In the genomic region with DNA sequence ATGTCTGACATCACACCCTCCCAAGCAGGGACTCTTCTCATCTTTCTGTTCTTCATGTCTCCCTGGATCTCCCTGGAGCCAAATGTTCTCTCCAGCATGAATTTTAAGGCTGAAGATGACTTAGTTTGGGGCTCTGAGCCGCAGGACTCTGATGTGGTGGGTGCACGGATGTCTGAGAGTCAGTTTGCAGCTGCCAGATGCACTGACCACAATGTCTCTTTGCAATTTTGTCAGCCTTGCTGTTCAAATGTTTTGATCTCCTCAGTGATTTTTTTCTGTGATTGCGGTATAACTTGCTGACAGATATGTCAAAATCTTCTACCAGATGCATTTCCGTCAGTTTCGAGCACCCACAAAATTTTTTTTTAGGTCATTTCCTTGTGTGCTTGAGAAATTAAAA, we compare ENCODE assay signal across 34 mouse cellular contexts. TPM values are rescaled to one million over a fixed set of nuclear protein-coding genes. Genes with fewer than 3 reads are reported as not detected.
DNase-seq lines count a peak whose midpoint lies in the region; ATAC-seq and TF ChIP-seq lines count a peak whose summit lies in the region.
"Had no signal": no experiment of that assay in that cellular context is flagged by ENCODE, and none has a peak within 500 bp of the region (broad histone marks: within the 10 kb centered on the region; RNA-seq: fewer than 3 reads in every experiment).

No protein-coding gene starts in this region.

- peak in 1 of 2 experiments; percentile 45 for DNase-seq in spleen, adult 2 months (ENCODE audit: low read depth in 1 of 2, low spot score in 2 of 2)
- DNase-seq in spleen, adult 18-20 months, result no peak
- peak; percentile 82 for DNase-seq in naive thymus-derived CD4-positive, alpha-beta T cell, adult 2 months (ENCODE audit: low read depth)
- no peak for DNase-seq in kidney, postnatal 10 days
- DNase-seq: adrenal gland, adult 2 months; adrenal gland, postnatal 36 days; cerebellum, adult 2 months; cerebellum, postnatal 14 days; gastrocnemius, adult 2 months; heart, adult 2 months; heart, postnatal 14 days; kidney, adult 8-10 months; right cerebral cortex, postnatal 25 days had no signal

- no peak for TF ChIP-seq POLR2A in spleen, adult 2 months (IDR thresholded peaks at IDR 0.05; ENCODE audit: low read depth, low read length)

- WGBS in spleen, adult 2 months, result 59% methylated on average over 5 of the region's 5 CpGs
- WGBS in forebrain, embryonic 13.5 days, result 84% methylated on average over 5 of the region's 5 CpGs

- ATAC-seq in activated CD4-positive, CD25-positive, alpha-beta regulatory T cell, adult 4 months, result peak; percentile 78
- no peak for ATAC-seq in forebrain, embryonic 13.5 days
- no peak for ATAC-seq in frontal cortex, adult (ENCODE audit: low TSS enrichment)
- ATAC-seq: forebrain, embryonic 14.5 days; intestine, embryonic 15.5 days had no signal

- H3K9me3 ChIP-seq in forebrain, embryonic 13.5 days (replicated peaks), result no peaks in the 10 kb centered on the region
- H3K9me3 ChIP-seq: heart, embryonic 13.5 days; hindbrain, embryonic 10.5 days; hindbrain, embryonic 15.5 days; intestine, embryonic 15.5 days; limb, embryonic 13.5 days; lung, embryonic 15.5 days; neural tube, embryonic 15.5 days had no signal

- H3K4me1 ChIP-seq in spleen, adult 2 months (ENCODE audit: control insufficient read depth, insufficient read depth, insufficient read length), result peaks cover 2% of the 10 kb centered on the region; the same call in 1 of the 2 replicates
- no peaks in the 10 kb centered on the region for H3K4me1 ChIP-seq in forebrain, embryonic 13.5 days
- H3K4me1 ChIP-seq: heart, embryonic 13.5 days; hindbrain, embryonic 10.5 days; hindbrain, embryonic 15.5 days; intestine, embryonic 15.5 days; limb, embryonic 13.5 days; lung, embryonic 15.5 days; neural tube, embryonic 15.5 days had no signal

- no peak overlapping the region for H3K4me3 ChIP-seq in spleen, adult 2 months (ENCODE audit: extremely low read depth, insufficient read depth, insufficient read length)
- H3K4me3 ChIP-seq in C2C12 (ENCODE audit: insufficient read depth, poor library complexity, severe bottlenecking), result no peak overlapping the region
- no peak overlapping the region for H3K4me3 ChIP-seq in forebrain, embryonic 13.5 days
- H3K4me3 ChIP-seq: gastrocnemius, adult 2 months; heart, adult 2 months; heart, embryonic 13.5 days; hindbrain, embryonic 10.5 days; hindbrain, embryonic 15.5 days; intestine, embryonic 15.5 days; limb, embryonic 13.5 days; lung, embryonic 15.5 days; neural tube, embryonic 15.5 days had no signal

- no peak overlapping the region for H3ac ChIP-seq in C2C12 (ENCODE audit: control insufficient read depth, insufficient read length, low read depth)

- H3K9ac ChIP-seq in forebrain, embryonic 13.5 days, result no peak overlapping the region
- H3K9ac ChIP-seq: heart, embryonic 13.5 days; hindbrain, embryonic 15.5 days; intestine, embryonic 15.5 days; limb, embryonic 13.5 days; lung, embryonic 15.5 days; neural tube, embryonic 15.5 days had no signal

- no peaks in the 10 kb centered on the region for H3K27me3 ChIP-seq in spleen, adult 2 months (ENCODE audit: control insufficient read depth, insufficient read depth, low read length)
- H3K27me3 ChIP-seq in C2C12 (ENCODE audit: control insufficient read depth, insufficient read depth, insufficient read length), result no peaks in the 10 kb centered on the region
- H3K27me3 ChIP-seq in forebrain, embryonic 13.5 days, result no peaks in the 10 kb centered on the region
- H3K27me3 ChIP-seq: hindbrain, embryonic 15.5 days; intestine, embryonic 15.5 days; limb, embryonic 13.5 days; lung, embryonic 15.5 days; neural tube, embryonic 15.5 days had no signal

- peak overlapping the region; percentile 62 for H3K27ac ChIP-seq in spleen, adult 2 months (ENCODE audit: insufficient read depth, low read length)
- no peak overlapping the region for H3K27ac ChIP-seq in forebrain, embryonic 13.5 days
- H3K27ac ChIP-seq: gastrocnemius, adult 2 months; heart, adult 2 months; heart, embryonic 13.5 days; hindbrain, embryonic 10.5 days; hindbrain, embryonic 15.5 days; intestine, embryonic 15.5 days; kidney, postnatal 0 days; limb, embryonic 13.5 days; lung, embryonic 15.5 days; neural tube, embryonic 15.5 days; stomach, postnatal 0 days had no signal

- H3K4me2 ChIP-seq in forebrain, embryonic 13.5 days, result no peak overlapping the region
- H3K4me2 ChIP-seq: heart, embryonic 13.5 days; hindbrain, embryonic 15.5 days; intestine, embryonic 15.5 days; limb, embryonic 13.5 days; liver, embryonic 11.5 days; lung, embryonic 15.5 days; midbrain, embryonic 11.5 days; neural tube, embryonic 15.5 days had no signal

- TF ChIP-seq CTCF in spleen, adult 2 months (IDR thresholded peaks at IDR 0.05; ENCODE audit: extremely low read depth, insufficient read depth, insufficient read length, insufficient replicate concordance), result no peak
- no peak for TF ChIP-seq CTCF in C2C12 (IDR thresholded peaks at IDR 0.05; ENCODE audit: control insufficient read depth, insufficient read depth, insufficient read length)

- H3K79me2 ChIP-seq in C2C12 (ENCODE audit: control insufficient read depth, insufficient read depth), result no peaks in the 10 kb centered on the region

- H3K36me3 ChIP-seq in spleen, adult 2 months (ENCODE audit: control insufficient read depth, insufficient read depth, low read length), result no peaks in the 10 kb centered on the region
- no peaks in the 10 kb centered on the region for H3K36me3 ChIP-seq in C2C12 (ENCODE audit: control insufficient read depth, insufficient read depth)
- H3K36me3 ChIP-seq in forebrain, embryonic 13.5 days (ENCODE audit: poor library complexity, severe bottlenecking), result no peaks in the 10 kb centered on the region
- H3K36me3 ChIP-seq: heart, embryonic 13.5 days; hindbrain, embryonic 10.5 days; hindbrain, embryonic 15.5 days; intestine, embryonic 15.5 days; limb, embryonic 13.5 days; lung, embryonic 15.5 days; neural tube, embryonic 15.5 days had no signal

- no peaks in the 10 kb centered on the region for H3K79me3 ChIP-seq in C2C12 (ENCODE audit: low read depth)

TF ChIP-seq in C2C12, 6 proteins besides CTCF, POLR2A, EP300 and RAD21:
- TF ChIP-seq MAX (IDR thresholded peaks at IDR 0.05) (peak; percentile 23), FOSL1 (IDR thresholded peaks at IDR 0.05; ENCODE audit: insufficient read depth, low read length, poor library complexity, severe bottlenecking) (peak; percentile 64), MYOD1 (IDR thresholded peaks at IDR 0.05; ENCODE audit: control insufficient read depth, insufficient read length, low read depth) (peak; percentile 95), MYOG (IDR thresholded peaks at IDR 0.05; ENCODE audit: control insufficient read depth, extremely low read depth, insufficient read length) (no peak)

RNA-seq across cellular contexts. Expression of a gene that starts 4.2 kb away (rescaled TPM):
- polyA plus RNA-seq in spleen, adult 2 months (2012; rRNA removed), result 1.3 and 2.1 TPM in 2 replicates
- not detected for polyA plus RNA-seq in C2C12 (2012; fragmentation: generic; extraction: Trizol)
- under 1 TPM in 1 of 2 experiments, not detected in 1; 0.15 TPM for polyA plus RNA-seq in activated CD4-positive, CD25-positive, alpha-beta regulatory T cell, adult 4 months (2017; shearing (Covaris generic))
- not detected in 2 replicates for polyA plus RNA-seq in forebrain, embryonic 13.5 days (2015; fragmentation: Nextera tagmentation; extraction: Ambion mirVana)
- polyA plus RNA-seq: adrenal gland, adult 2 months; brain, embryonic 14.5 days; forebrain, embryonic 14.5 days; hindbrain, embryonic 10.5 days; liver, embryonic 11.5 days; midbrain, embryonic 11.5 days; midbrain, postnatal 0 days; neural tube, embryonic 15.5 days had no signal

RNA-seq across cellular contexts. Expression of a gene that starts 8.1 kb away (rescaled TPM):
- polyA plus RNA-seq in spleen, adult 2 months (2012; rRNA removed), result 0.01 and 0.07 TPM in 2 replicates
- not detected for polyA plus RNA-seq in C2C12 (2012; fragmentation: generic; extraction: Trizol)
- polyA plus RNA-seq in activated CD4-positive, CD25-positive, alpha-beta regulatory T cell, adult 4 months (2017; shearing (Covaris generic)), result under 1 TPM in 1 of 2 experiments, not detected in 1; 0.17 TPM
- not detected in 2 replicates for polyA plus RNA-seq in forebrain, embryonic 13.5 days (2015; fragmentation: Nextera tagmentation; extraction: Ambion mirVana)
- polyA plus RNA-seq: adrenal gland, adult 2 months; brain, embryonic 14.5 days; cerebellum, adult 2 months; cortical plate, adult 2 months; forebrain, embryonic 14.5 days; heart, adult 2 months; heart, embryonic 13.5 days; hindbrain, embryonic 10.5 days; hindbrain, embryonic 15.5 days; intestine, embryonic 15.5 days; kidney, postnatal 0 days; limb, embryonic 13.5 days; liver, embryonic 11.5 days; liver, embryonic 16.5 days; midbrain, embryonic 11.5 days; midbrain, postnatal 0 days; neural tube, embryonic 15.5 days; stomach, postnatal 0 days had no signal

RNA-seq across cellular contexts. Expression of a gene that starts 33.2 kb away (rescaled TPM):
- 0.99 and 1.9 TPM in 2 replicates for polyA plus RNA-seq in spleen, adult 2 months (2012; rRNA removed)
- not detected for polyA plus RNA-seq in C2C12 (2012; fragmentation: generic; extraction: Trizol)
- polyA plus RNA-seq in activated CD4-positive, CD25-positive, alpha-beta regulatory T cell, adult 4 months (2017; shearing (Covaris generic)), result 1 to 10 TPM in 1 of 2 experiments, under 1 TPM in 1; 0.82 to 2.5 TPM
- polyA plus RNA-seq in forebrain, embryonic 13.5 days (2015; fragmentation: Nextera tagmentation; extraction: Ambion mirVana), result not detected in 2 replicates
- polyA plus RNA-seq: adrenal gland, adult 2 months; brain, embryonic 14.5 days; cortical plate, adult 2 months; forebrain, embryonic 14.5 days; heart, embryonic 13.5 days; hindbrain, embryonic 10.5 days; hindbrain, embryonic 15.5 days; intestine, embryonic 15.5 days; kidney, postnatal 0 days; limb, embryonic 13.5 days; liver, embryonic 11.5 days; liver, embryonic 16.5 days; midbrain, embryonic 11.5 days; midbrain, postnatal 0 days; stomach, postnatal 0 days had no signal

RNA-seq across cellular contexts. Expression of a gene that starts 40.8 kb away (rescaled TPM):
- 0.12 TPM in 1 of 2 replicates, not detected in the other for polyA plus RNA-seq in spleen, adult 2 months (2012; rRNA removed)
- not detected for polyA plus RNA-seq in C2C12 (2012; fragmentation: generic; extraction: Trizol)
- polyA plus RNA-seq in activated CD4-positive, CD25-positive, alpha-beta regulatory T cell, adult 4 months (2017; shearing (Covaris generic)), result not detected
- not detected in 2 replicates for polyA plus RNA-seq in forebrain, embryonic 13.5 days (2015; fragmentation: Nextera tagmentation; extraction: Ambion mirVana)
- polyA plus RNA-seq: adrenal gland, adult 2 months; brain, embryonic 14.5 days; cortical plate, adult 2 months; forebrain, embryonic 14.5 days; heart, adult 2 months; heart, embryonic 13.5 days; hindbrain, embryonic 10.5 days; hindbrain, embryonic 15.5 days; intestine, embryonic 15.5 days; kidney, postnatal 0 days; large intestine, adult 2 months; limb, embryonic 13.5 days; liver, embryonic 11.5 days; liver, embryonic 16.5 days; lung, embryonic 15.5 days; midbrain, embryonic 11.5 days; neural tube, embryonic 15.5 days; stomach, postnatal 0 days had no signal

RNA-seq across cellular contexts. Expression of a gene that starts 49.3 kb away (rescaled TPM):
- not detected in 2 replicates for polyA plus RNA-seq in spleen, adult 2 months (2012; rRNA removed)
- polyA plus RNA-seq in C2C12 (2012; fragmentation: generic; extraction: Trizol), result not detected
- not detected for polyA plus RNA-seq in activated CD4-positive, CD25-positive, alpha-beta regulatory T cell, adult 4 months (2017; shearing (Covaris generic))
- not detected in 2 replicates for polyA plus RNA-seq in forebrain, embryonic 13.5 days (2015; fragmentation: Nextera tagmentation; extraction: Ambion mirVana)
- polyA plus RNA-seq: adrenal gland, adult 2 months; brain, embryonic 14.5 days; cerebellum, adult 2 months; cortical plate, adult 2 months; forebrain, embryonic 14.5 days; heart, adult 2 months; heart, embryonic 13.5 days; hindbrain, embryonic 10.5 days; hindbrain, embryonic 15.5 days; intestine, embryonic 15.5 days; kidney, postnatal 0 days; large intestine, adult 2 months; limb, embryonic 13.5 days; liver, embryonic 11.5 days; liver, embryonic 16.5 days; lung, embryonic 15.5 days; midbrain, embryonic 11.5 days; midbrain, postnatal 0 days; neural tube, embryonic 15.5 days; stomach, postnatal 0 days had no signal
